Mouse (Mus musculus): Measurements from ENCODE around the gene Prdm16.

The Prdm16 gene

GRCm38 (mm10) chr4:154500695-154501094 is 136.0 kb downstream of the Prdm16 start:
- TF ChIP-seq GATA4 (IDR thresholded peaks at IDR 0.05; ENCODE audit: insufficient replicate concordance, low read length) = no peak

GRCm38 (mm10) chr4:154499701-154500523 is 136.8 kb downstream of the Prdm16 start:
- TF ChIP-seq GATA4 (IDR thresholded peaks at IDR 0.05; ENCODE audit: insufficient replicate concordance, low read length) = no peak

- no peak for TF ChIP-seq GATA4 (IDR thresholded peaks at IDR 0.05; ENCODE audit: insufficient replicate concordance, low read length)
These were observed 139.1 kb downstream of the Prdm16 start for GRCm38 (mm10) chr4:154497423-154498175.

- TF ChIP-seq GATA4 (IDR thresholded peaks at IDR 0.05; ENCODE audit: insufficient replicate concordance, low read length) = no peak
These were observed 139.7 kb downstream of the Prdm16 start for GRCm38 (mm10) chr4:154496991-154497390.

- 0 out of 2 replicates have a peak, but pooled peaks have one; percentile 29 for TF ChIP-seq GATA4 (IDR thresholded peaks at IDR 0.05; ENCODE audit: insufficient replicate concordance, low read length)
These were observed 140.2 kb downstream of the Prdm16 start for GRCm38 (mm10) chr4:154496522-154496921.

- no peak for TF ChIP-seq GATA4 (IDR thresholded peaks at IDR 0.05; ENCODE audit: insufficient replicate concordance, low read length)
These were observed 142.7 kb downstream of the Prdm16 start for GRCm38 (mm10) chr4:154493996-154494395.

GRCm38 (mm10) chr4:154492714-154493121 is 144.0 kb downstream of the Prdm16 start:
- TF ChIP-seq GATA4 (IDR thresholded peaks at IDR 0.05; ENCODE audit: insufficient replicate concordance, low read length) = no peak

GRCm38 (mm10) chr4:154492268-154492667 is 144.4 kb downstream of the Prdm16 start:
- TF ChIP-seq GATA4 (IDR thresholded peaks at IDR 0.05; ENCODE audit: insufficient replicate concordance, low read length) = no peak

GRCm38 (mm10) chr4:154488031-154488430 is 148.6 kb downstream of the Prdm16 start:
- TF ChIP-seq GATA4 (IDR thresholded peaks at IDR 0.05; ENCODE audit: insufficient replicate concordance, low read length) = no peak

- TF ChIP-seq GATA4 (IDR thresholded peaks at IDR 0.05; ENCODE audit: insufficient replicate concordance, low read length) = no peak
These were observed 154.0 kb downstream of the Prdm16 start for GRCm38 (mm10) chr4:154482695-154483094.

GRCm38 (mm10) chr4:154481771-154482637 is 154.7 kb downstream of the Prdm16 start:
- no peak for TF ChIP-seq GATA4 (IDR thresholded peaks at IDR 0.05; ENCODE audit: insufficient replicate concordance, low read length)

GRCm38 (mm10) chr4:154480544-154481260 is 156.0 kb downstream of the Prdm16 start:
- no peak for TF ChIP-seq GATA4 (IDR thresholded peaks at IDR 0.05; ENCODE audit: insufficient replicate concordance, low read length)

GRCm38 (mm10) chr4:154480143-154480542 is 156.5 kb downstream of the Prdm16 start:
- TF ChIP-seq GATA4 (IDR thresholded peaks at IDR 0.05; ENCODE audit: insufficient replicate concordance, low read length) = no peak

GRCm38 (mm10) chr4:154478933-154479613 is 157.6 kb downstream of the Prdm16 start:
- no peak for TF ChIP-seq GATA4 (IDR thresholded peaks at IDR 0.05; ENCODE audit: insufficient replicate concordance, low read length)

Measured in liver, adult (tissue).